Mouse (Mus musculus) layer of hippocampus, adult 18-20 months (tissue): ENCODE measurements at regions not wholly inside any gene's neighbourhood (a gene's known extent, or its start where the extent isn't known, plus 50 kb on each side); places are given as distances from the start of the nearest gene placed in this dataset.

ENCODE experiments used
- DNase-seq, 2 experiments: peaks; one replicate each; pipeline ENCODE4 v3.0.0; 2022; ENCODE audit warnings: low spot score in 2 of 2

DNA sequence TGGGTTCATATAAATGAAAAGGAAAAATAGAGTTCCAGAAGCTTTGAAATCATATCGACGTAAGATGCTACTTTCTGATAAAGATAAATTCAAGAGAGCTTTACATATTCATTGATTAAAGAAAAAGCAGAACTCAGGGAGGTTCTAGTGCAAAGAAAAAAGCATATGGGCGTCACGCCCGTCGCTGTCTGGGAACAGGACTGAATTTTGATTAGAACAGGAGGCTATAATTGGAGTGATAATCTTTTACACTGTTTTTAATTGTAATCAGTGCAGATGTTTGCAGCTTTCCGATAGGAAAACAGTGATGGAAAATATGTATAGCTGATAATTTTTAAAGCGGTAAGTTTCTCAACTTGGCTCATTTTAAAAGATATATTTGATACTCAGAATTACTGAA is 428.2 kb upstream of the Ccnh start:
- peak in 1 of 2 experiments; percentile 68 for DNase-seq

DNA sequence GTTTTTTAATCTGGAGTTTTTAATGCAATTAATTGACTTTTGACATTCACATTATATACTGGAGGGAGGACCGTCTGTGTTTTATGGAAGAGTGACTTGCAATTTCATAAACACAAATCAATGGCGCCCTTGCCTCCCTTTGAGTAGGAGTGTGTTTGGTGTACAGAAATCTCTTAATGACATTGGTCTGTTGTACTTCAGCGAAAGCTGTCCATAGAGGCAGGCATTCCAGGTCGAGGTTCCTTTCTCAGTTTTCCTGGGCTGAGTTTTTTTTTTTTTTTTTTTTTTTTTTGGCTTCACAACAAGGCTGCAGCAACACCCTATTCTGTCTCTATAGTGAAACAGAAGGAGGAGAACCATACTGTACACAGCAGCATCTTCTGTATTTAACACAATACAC is 427.4 kb upstream of the Ccnh start:
- DNase-seq = no peak

DNA sequence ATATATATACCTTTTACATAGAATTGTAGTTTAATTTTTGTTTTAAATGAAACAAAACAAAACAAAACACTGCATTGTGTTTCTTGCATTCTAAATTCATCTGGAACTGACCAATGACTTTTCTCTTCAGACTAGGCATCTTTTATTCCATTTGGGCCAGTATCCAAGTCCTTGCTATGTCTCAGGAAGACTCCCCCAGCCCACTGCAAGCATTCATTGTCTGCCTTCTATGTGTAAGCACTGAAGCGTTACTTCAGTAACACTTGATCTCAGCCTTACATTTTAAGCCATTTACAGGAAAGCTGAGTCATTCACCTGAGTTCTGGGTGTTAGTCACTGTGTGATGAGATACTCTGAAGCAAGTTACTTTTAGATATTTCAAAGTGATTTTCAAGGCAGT is 425.3 kb upstream of the Ccnh start:
- DNase-seq = no peak

- DNase-seq = no peak
Measured at GRCm38 (mm10) chr13:84771956-84772355, 417.3 kb upstream of the Ccnh start.

DNA sequence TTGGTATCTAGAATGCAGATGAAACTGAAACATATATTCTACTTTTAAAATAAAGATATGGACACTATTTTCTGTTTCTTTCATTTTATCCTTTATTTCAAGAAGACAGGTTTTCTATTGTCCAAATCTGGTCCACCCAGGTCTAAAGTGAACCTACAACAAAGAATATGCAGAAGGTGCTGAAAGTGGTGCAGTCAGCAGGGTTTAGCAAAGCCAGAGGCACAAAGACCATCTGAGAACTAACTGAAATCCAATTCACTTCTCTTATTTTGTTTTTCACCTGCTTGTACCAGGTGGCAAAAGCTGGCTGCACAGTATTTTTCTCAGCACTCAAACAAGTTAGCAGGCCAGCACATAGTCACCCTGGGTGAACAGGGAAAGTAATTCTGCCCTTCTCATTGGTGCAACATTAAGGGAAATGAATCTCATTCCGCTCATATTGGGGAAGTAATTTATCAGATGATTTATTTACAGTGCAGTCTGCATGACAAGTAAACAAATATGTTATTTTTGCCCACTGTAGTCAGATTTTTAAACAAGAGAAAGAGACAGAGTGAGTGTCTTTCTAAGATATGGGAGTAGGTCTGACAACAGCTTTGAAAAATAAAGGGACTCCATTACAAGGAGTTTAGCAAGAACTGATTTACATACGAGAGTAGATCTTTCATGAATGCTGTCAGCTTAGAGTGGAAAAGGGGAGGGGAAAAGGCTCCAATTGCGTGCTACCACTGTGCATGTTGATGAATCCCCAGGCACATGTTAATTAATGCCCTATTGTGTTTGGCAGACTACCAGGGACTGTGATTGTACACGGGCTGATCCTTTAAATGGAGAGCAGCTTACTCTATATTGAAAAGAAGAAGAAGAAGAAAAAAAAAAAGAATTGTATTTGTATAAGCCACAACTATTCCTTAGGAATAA is 405.9 kb upstream of the Ccnh start:
- DNase-seq = no peak

DNA sequence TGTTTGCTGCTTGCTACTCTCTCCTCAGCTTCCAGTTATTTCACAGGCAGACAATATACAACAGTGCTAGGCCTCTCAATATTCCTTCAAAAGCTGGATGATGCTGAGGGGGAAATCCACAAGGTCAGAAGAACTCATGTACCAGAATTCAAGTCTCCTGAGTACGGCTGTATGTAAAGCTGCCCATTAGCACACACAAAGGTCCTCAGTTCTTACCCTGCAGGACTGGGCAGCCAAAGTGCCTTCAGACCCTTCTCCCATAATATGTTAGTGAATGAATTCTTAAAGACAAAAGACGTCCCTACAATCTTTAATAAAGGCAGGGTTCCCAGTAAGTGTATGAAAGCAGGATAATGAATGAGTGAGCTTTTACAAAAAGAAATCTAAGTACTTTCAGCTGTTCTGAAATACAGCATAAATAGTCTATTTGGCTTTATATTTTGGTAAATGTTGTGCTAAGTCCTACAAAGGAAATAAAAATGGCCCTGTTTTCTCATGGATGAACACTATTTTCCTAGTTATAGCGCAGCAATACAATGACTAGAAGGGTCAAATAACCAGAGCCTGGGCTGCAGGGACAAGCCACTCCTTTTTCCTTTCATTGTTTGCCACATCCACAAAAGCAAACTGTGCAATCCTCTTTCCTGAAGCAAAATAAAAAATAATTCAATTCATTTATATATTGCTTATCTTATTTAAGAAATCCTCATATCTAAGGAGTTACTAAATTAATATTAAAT is 384.8 kb upstream of the Ccnh start:
- no peak for DNase-seq

DNA sequence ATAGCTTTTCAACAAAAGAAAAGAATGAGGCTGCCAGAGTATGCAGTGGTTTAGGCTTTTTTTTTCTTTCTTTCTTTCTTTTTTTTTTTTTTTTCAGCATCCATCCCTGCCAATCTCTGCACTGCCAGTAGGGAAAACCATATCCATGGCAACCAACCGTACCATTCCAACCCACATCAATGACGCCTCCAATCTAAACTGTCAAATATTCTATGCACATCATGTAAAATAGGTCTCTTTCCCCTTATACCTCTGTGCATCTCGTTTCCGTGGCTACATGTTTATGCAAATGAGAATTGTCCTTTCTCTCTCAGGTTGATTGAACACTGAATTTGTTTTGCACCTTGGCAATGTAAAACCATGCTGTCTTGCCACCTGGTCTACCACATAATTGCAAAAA is 384.0 kb upstream of the Ccnh start:
- peak in 1 of 2 experiments; percentile 58 for DNase-seq

GRCm38 (mm10) chr13:84809605-84810004 is 379.6 kb upstream of the Ccnh start:
- DNase-seq = no peak
